Mouse (Mus musculus): ENCODE results near the gene Tom1l2.

Tom1l2 gene

DNA sequence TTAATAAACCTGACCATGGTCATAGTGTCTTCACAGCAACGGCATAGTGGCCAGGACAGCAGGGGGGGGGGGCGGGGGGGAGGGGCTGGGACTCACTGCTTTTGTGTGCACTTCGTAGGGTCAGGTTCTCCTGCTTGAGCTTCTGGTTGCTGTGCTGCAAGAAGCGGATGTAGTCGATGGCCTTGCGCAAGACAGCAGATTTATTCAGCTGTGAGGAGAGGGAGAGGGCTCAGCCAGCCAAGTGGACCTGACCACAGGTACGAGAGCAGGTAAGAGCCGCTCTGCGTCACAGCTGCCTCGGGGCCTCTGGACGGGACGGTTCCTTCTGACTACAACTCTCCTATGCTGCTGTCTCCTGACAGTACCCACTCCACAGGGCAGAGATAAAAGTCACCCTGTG lies 147.7 kb downstream of the Tom1l2 start:
- in situ Hi-C loops (cut with MseI, MboI) = no loop called here

DNA sequence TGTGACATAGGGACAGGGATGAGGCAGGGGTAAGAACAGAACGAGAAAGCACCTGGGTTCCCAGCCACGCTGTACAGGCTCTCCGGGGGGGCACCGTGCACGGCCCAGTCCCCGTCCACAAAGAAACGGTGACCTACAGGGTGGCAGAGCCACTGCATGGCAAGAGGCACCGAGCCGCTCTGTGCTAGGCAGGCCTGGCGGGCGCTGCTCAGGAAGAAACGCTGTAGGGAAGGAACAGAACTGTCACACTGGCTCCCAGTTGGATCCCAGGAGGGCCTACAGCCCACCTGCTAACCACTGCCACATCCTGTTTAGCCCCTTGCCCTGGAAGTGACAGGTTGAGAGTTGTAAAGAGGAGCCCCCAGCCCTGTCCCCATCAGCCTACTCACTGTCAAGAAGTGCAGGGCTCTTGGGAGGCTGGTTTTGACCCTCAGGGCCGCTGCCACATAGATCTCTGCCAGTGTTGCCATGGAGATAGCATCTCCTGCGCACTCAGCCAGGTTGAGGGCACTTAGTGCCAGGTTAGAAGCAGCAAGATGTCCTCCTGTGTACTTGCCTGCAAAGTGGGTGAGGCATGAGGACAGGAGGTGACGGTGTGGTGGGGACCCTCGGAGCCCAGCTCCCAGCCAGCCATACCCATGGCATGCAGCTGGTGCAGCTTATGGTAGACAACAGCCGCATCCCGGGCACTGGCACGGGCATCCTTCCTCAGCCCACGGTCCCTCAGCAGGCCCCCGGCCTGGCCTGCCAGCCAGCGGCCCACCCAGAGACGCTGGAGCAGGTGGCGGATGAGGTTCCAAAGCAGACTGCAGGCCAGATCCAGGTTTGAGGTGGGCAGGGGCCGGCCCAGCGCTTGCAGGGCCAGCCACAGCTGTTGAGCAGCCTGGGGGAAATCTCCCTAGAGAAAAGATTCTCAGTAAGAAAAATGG lies 149.7 kb downstream of the Tom1l2 start:
- in situ Hi-C loops (cut with MseI, MboI) = no loop called here

DNA sequence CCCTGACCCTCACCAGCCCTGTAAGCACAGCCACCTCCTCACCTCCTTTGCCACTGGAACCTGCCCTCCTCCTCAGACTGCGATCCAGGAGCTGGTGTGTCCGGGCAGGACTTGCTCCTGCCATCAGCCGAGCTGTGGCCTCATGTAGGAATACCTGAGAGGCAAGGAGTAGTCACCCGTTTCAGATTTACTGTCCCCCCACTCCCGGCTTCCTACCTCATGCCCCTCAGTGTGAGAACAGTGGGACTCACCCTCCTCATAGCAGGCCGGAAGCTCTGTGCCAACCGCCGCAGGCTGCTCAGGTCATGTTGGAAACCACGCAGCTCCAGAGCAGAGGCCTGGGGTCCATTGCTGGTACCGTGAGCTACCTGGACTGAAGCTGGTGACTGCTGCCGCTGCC lies 152.3 kb downstream of the Tom1l2 start:
- in situ Hi-C loops (cut with MseI, MboI) = no loop called here

DNA sequence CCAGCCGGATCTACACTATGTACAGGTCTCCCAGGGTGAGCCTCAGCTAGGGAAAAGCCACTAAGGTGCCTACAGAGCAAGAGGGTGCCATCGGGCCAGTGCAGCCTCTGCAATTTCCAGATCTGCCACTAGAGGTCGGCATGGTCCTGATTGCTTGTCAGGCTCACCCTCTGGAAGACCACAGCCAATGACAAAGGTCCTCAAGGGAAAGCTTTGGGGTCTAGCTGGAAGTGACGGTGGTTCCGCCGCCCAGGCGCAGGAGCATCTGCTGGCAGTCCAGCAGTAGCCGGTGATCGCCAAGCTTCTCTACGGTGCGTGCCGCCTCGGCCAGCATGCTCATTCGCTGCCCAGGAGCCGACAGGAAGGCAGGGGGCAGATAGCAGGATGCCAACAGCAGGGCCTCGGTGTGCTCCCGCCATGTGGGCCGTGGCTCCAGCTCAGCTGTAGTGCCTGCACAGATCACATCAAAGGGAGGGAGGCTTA lies 153.0 kb downstream of the Tom1l2 start:
- in situ Hi-C loops (cut with MseI, MboI) = loop anchor here (5.0 kb wide), 2 partner anchors 112 to 117 kb away; no protein-coding TSS in a partner anchor

DNA sequence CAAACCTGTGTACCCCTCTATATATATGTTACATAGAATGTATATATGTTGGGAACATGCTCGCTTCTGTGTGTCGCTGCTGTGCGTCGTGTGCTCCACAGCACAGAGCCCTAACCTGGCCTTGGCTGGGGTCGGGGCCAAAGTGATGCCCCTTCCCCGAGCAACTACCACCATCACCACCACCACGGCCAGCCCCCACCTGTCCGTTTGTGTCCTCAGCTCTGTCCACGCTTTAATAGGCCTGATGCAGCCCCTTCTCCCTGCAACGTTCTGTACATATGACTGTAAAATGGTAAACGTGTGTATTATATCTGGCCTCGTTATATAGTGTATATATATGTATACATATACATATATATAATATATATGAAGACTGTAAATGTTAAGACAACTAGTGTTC lies 154.1 kb downstream of the Tom1l2 start:
- in situ Hi-C loops (cut with MseI, MboI) = loop anchor here (5.0 kb wide), 2 partner anchors 111 to 116 kb away; no protein-coding TSS in a partner anchor

DNA sequence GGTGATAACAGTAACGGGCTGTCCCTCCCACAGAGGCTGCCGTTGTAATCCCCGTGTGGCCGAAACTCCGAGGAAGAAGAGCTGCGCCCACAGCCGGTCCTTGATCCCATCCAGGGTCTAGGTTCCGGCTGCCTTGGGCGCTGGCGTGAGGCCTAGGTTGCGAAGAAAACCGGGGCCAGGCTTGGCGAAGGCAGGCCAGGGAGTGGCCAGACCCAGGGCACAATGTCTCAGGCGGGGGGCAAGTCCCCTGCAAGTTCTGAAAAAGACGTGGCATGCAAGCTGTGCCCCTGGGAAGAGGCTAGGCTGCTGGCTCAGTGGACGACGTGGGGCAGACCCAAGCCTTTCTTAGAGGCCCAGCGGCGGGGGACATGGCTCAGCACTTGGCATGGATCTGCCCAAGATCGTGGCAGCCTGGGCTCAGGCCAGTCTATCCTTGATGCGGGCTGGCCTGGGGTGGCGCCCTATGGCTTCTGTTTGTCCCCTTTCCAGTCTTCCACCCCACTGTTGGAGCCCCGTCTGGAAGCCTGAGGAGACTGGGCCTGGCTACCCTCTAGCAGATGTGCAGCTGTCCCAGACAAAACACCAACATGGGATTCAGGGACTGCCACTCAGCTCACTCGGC lies 154.6 kb downstream of the Tom1l2 start:
- in situ Hi-C loops (cut with MseI, MboI) = loop anchor here (5.0 kb wide), 2 partner anchors 111 to 116 kb away; no protein-coding TSS in a partner anchor

DNA sequence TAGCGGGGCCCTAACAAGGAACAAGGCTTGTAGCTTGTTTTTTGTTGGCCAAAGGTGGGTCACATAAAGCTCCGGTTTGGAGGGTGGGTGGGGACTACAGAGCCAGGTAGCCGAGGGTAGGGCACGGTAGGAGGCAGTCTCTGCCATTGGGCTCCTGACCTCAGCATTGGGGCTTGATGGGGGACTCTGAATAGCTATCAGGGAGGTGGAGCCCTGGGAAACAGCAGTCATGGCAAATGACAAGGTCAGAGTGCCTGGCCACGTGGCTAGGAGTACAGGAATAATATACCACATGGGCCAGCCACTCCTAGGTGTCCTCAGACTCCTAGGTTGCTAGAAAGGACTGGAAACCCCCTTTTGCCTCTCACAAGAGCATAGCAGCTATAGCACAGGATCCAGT lies 156.4 kb downstream of the Tom1l2 start:
- in situ Hi-C loops (cut with MseI, MboI) = loop anchor here (5.0 kb wide), 2 partner anchors 109 to 114 kb away; no protein-coding TSS in a partner anchor

DNA sequence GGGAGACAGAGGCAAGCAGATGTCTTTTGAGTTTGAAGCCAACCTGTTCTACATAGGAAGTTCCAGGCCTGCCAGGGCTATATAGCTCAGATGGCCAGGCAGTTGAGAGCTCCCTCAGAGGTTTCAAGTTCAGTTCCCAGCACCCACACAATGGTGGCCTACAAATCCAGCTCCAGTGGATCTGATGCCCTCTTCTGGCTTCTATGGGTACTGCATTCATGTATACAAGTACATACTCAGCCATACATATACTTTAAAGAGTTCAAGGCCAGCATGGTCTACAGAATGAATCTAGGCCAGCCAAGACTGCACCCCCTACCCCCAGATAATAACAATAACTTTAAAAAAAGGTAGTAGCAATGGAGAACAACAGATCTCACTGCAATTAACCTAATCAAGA lies 157.6 kb downstream of the Tom1l2 start:
- in situ Hi-C loops (cut with MseI, MboI) = loop anchor here (5.0 kb wide), 2 partner anchors 108 to 113 kb away; no protein-coding TSS in a partner anchor

DNA sequence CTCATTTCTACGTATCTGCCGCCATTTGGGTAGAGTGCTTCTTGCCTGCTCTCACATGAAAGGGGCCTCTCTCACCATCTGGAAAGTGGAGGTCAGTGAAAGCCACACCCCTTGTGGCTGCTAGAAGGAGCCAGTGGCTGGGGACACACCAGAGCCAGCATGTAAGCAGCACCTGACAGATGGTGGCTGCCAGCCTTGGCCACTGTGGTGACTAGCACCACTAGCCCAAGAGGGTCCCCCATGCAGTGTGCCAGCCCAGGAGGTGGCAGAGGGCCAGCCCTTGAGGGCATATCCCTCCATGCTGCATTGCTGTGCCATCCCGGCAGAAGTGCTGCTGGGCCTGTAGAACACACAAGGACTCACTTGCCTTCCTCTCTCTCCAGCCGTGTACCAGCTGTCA lies 159.1 kb downstream of the Tom1l2 start:
- in situ Hi-C loops (cut with MseI, MboI) = no loop called here

DNA sequence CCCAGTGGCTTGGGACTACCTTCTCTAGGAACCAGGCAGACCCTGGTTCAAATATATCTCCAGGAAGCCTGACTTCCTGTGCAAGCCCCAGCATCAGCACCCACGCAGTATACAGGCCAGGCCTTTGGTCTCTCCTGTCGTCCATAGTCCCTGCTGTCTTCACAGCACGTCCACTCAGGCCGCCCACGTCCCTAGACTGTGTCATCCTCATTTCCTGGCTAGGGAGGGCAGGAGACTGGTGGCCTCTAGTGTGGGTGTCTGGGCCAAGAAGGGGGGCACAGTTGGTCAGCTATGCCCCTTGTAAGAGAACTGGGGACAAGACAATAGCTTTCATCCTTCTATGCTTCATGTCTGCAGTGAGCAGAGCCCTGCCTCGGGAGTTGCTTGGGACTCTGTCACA lies 160.2 kb downstream of the Tom1l2 start:
- in situ Hi-C loops (cut with MseI, MboI) = no loop called here

DNA sequence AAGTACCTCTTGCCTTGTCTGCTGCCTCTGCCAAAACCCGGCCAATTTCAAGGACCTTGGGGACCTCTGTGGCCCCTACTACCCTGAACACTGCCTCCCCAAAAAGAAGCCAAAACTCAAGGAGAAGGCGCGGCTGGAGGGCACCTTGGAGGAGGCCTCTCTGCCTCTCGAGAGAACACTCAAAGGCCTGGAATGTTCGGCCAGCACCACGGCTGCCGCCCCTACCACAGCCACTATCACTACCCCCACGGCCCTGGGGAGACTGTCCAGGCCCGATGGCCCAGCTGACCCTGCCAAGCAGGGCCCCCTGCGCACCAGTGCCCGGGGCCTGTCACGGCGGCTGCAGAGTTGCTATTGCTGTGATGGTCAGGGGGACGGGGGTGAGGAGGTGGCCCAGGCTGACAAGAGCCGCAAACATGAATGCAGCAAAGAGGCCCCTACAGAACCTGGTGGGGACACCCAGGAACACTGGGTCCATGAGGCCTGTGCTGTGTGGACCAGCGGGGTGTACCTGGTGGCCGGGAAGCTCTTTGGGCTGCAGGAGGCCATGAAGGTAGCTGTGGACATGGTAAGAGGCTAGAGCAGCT lies 162.6 kb downstream of the Tom1l2 start:
- in situ Hi-C loops (cut with MseI, MboI) = no loop called here

DNA sequence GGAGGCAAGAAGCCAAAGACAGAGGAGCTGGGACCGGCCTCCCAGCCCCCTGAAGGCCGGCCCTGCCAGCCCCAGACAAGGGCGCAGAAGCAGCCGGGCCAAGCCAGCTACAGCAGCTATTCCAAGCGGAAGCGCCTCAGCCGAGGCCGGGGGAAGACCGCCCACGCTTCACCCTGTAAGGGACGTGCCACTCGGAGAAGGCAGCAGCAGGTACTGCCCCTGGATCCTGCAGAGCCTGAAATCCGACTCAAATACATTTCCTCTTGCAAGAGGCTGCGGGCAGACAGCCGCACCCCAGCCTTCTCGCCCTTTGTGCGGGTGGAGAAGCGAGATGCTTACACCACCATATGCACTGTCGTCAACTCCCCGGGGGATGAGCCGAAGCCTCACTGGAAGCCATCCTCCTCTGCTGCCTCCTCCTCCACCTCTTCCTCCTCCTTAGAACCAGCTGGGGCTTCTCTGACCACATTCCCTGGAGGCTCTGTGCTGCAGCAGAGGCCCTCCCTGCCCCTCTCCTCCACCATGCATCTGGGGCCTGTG lies 163.1 kb downstream of the Tom1l2 start:
- in situ Hi-C loops (cut with MseI, MboI) = no loop called here

DNA sequence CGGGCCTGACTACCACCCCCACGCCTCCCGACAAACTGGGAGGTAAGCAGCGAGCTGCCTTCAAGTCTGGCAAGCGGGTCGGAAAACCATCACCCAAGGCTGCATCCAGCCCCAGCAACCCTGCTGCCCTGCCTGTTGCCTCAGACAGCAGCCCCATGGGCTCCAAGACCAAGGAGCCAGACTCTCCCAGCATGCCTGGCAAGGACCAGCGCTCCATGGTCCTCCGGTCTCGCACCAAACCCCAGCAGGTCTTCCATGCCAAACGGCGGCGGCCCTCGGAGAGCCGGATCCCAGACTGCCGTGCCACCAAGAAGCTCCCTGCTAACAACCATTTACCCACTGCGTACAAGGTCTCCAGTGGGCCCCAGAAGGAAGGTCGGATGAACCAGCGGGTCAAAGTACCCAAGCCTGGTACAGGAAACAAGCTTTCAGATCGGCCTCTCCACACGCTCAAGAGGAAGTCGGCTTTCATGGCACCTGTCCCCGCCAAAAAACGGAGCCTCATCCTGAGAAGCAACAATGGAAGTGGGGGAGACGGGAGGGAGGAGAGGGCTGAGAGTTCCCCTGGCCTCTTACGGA lies 164.3 kb downstream of the Tom1l2 start:
- in situ Hi-C loops (cut with MseI, MboI) = no loop called here

DNA sequence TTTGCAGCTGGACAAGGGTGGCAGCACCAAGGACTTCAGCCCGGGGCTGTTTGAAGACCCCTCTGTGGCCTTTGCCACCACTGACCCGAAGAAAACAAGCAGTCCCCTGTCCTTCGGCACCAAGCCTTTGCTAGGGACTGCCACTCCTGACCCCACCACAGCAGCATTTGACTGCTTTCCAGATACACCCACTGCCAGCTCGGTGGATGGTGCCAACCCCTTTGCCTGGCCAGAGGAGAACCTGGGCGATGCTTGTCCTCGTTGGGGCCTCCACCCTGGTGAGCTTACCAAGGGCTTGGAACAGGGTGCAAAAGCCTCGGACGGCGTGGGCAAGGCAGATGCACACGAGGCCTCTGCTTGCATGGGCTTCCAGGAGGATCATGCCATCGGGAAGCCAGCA lies 165.6 kb downstream of the Tom1l2 start:
- in situ Hi-C loops (cut with MseI, MboI) = no loop called here

DNA sequence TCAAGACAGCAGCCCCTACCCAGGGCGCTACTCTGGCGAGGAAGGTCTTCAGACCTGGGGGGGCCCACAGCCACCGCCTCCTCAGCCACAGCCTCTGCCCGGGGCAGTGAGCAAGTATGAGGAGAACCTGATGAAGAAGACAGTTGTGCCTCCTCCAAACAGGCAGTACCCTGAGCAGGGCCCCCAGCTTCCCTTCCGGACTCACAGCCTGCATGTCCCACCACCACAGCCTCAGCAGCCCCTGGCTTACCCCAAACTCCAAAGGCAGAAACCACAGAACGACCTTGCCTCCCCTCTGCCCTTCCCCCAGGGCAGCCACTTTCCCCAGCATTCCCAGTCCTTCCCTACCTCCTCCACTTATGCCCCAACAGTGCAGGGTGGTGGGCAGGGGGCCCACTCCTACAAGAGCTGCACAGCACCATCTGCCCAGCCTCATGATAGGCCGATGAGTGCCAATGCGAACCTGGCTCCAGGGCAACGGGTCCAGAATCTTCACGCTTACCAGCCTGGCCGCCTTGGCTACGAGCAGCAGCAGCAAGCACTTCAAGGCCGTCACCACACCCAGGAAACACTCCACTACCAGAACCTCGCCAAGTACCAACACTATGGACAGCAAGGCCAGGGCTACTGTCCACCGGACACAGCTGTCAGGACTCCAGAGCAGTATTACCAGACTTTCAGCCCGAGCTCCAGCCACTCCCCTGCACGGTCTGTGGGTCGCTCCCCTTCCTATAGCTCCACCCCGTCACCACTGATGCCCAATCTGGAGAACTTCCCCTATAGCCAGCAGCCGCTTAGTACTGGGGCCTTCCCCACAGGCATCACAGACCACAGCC lies 167.1 kb downstream of the Tom1l2 start:
- in situ Hi-C loops (cut with MseI, MboI) = no loop called here

DNA sequence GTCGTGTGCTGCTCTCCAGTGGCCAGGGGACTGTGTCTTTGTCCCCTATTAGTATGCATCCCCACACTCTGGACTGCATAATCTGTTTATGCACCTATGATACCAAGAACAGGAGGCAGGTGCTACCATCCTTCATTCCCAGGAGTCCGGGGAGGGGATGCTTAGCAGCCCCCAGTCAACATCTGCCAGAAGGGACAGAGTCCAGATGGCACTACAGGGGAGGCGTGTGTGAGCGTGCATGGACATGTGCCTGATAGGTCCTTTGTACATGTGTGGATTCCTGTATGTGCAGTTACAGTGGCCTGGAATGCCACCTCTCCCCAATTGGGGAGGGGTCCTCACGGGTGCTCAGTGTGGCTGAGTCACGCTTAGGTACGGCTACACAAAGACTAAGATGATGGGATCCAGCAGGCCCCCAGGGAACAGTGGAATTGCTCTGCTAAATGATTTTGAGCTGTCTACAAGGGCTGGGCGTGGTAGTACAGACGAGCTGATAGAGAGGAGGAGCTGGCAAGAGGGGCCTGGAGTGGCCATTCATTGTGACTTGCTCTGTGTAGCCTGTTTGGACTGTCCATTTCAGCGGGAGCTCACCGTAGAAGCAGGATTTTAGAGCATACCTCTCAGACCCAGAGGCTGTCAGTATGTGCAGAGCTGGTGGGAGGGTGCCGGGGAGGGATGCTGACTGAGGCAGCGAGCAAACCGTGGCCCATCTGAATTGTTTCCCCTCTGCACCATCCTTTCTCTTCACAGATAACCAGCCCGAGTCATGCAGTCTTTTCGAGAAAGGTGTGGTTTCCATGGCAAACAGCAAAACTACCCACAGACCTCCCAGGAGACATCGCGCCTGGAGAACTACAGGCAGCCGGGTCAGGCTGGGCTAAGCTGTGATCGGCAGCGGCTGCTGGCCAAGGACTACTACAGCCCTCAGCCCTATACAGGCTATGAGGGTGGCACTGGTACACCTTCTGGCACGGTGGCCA lies 168.1 kb downstream of the Tom1l2 start:
- in situ Hi-C loops (cut with MseI, MboI) = no loop called here

DNA sequence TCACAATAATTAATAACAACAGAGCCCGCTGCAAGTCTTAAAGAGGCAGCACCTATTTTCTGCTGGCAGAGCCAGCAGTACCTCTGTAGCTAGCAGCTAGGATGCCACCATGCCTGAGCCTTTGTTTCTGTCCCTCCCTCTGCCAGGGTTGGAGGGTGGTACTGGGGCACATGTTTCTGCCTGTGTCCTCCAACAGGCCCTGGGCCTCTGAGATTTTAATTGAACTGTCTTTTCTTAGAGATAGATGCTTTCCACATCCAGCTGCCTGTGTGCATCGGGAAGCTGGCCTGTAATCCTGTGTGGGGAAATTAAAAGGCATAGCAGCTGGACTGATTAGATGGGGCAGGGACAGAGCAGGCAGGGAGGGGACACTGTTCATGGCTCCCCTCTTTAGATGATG lies 170.0 kb downstream of the Tom1l2 start:
- in situ Hi-C loops (cut with MseI, MboI) = no loop called here

DNA sequence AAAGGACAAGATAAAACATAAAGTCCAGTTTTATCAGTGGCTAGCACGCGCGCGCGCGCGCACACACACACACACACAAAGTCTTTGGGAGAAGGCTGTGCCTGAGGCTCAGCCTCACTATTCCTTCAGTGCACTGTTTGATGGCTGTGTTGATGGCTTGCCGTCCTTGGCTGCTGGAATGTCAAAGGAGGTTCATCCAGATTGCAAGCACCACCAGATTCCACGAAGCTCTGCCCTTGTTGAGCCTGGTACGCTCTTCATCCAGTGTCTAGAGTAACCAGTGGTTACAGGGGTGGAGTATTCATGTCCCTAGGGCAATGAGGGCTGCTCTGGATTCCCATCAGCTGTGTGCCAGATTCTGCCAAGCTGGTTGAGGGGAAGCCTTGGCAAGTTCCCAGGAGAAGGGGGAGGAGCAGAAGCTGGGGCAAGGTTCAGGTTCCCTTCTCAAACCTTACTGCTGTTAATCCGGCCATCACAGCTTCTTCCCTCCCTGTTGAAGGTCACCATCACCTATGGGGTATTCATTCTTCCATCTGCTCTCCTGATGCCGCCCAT lies 170.5 kb downstream of the Tom1l2 start:
- in situ Hi-C loops (cut with MseI, MboI) = no loop called here

DNA sequence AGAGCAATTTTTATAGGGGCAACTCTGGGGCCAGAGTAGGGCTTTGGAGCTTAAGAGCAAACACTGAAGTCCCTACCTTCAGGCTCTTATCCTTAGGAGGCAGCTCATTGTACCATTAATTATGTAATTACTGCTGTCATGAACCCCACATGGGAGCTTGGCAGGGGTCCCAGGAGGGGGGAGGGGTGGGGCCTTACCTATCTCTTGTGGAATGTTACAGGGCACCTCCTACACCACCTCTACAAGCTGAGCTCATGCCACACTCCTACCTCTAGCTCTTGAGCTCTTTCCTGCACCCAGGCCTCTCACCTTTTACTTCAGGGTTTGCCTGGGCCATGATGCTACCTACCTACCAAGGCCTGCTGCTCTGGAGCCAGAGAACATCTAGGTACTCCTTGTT lies 174.2 kb downstream of the Tom1l2 start:
- in situ Hi-C loops (cut with MseI, MboI) = no loop called here

Measured in mouse trophoblast stem cell (cell line).